Mouse (Mus musculus): Measurements from ENCODE around the gene Tshz2. TPM values are rescaled to one million over a fixed set of nuclear protein-coding genes. Genes with fewer than 3 reads are reported as not detected.

Gene Tshz2
- polyA plus RNA-seq, 1 experiment, result 5.8 TPM

DNA sequence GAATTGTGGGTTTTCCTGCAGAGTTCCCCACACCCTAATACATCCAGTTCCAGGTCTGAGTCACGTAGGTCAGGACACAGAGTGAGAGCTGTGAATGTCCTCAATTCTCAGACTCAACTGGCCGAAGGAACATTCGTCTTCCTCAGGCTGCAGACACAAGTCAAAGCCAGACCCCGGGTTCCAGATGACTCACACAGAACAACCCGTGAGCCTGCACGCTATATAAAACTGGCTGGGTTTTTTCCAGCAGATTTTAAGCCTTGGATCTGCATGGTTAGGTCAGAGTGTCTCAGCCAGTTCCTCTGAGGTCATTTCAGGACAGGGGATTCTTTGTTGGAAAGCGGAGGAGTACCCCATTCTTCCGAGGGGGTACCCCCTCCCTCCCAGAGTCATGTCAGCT lies 330.0 kb downstream of the Tshz2 start:
- H3K4me1 ChIP-seq (ENCODE audit: control insufficient read depth, insufficient read depth, insufficient read length, low read length), result no peaks in the 10 kb centered on the region
- H3K36me3 ChIP-seq (ENCODE audit: control insufficient read depth, insufficient read depth, low read length), result no peaks in the 10 kb centered on the region
- no peak for TF ChIP-seq CTCF (IDR thresholded peaks at IDR 0.05; ENCODE audit: extremely low read depth, insufficient read length, insufficient replicate concordance, low read depth, low read length)
- TF ChIP-seq POLR2A (IDR thresholded peaks at IDR 0.05; ENCODE audit: low read depth, low read length), result no peak
- no peaks in the 10 kb centered on the region for H3K27me3 ChIP-seq (ENCODE audit: control insufficient read depth, insufficient read depth, low read length)
- WGBS, result 67% methylated on average over 8 of the region's 8 CpGs
- H3K4me3 ChIP-seq (ENCODE audit: low read depth, low read length), result no peak overlapping the region
- H3K27ac ChIP-seq (ENCODE audit: insufficient read depth, low read depth, low read length), result no peak overlapping the region

DNA sequence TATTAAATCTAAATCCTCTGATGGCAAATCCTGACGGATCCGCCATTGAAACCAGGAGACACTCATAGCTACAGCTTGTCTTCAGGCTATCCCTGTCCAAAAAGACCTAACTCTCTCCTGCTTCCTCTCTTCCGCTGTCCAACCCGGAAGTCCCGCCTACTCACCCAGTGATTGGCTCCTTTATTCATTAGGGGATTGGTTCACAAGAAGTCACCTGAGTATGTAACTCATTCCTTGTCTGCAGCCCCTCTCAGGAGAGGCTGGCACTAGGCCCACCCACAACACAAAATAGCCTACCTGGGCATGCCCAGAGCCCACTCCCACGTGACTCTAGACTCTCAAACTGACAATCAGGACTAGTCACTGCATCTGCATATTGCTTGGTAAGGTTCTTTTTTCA lies 337.7 kb downstream of the Tshz2 start:
- 90% methylated on average over 6 of the region's 6 CpGs for WGBS
- Histone ChIP-seq H3K36me3 (ENCODE audit: control insufficient read depth, insufficient read depth, low read length) (no peaks in the 10 kb centered on the region), H3K4me1 (ENCODE audit: control insufficient read depth, insufficient read depth, insufficient read length, low read length) (no peaks in the 10 kb centered on the region), H3K4me3 (ENCODE audit: low read depth, low read length) (no peak overlapping the region), H3K27me3 (ENCODE audit: control insufficient read depth, insufficient read depth, low read length) (no peaks in the 10 kb centered on the region), H3K27ac (ENCODE audit: insufficient read depth, low read depth, low read length) (no peak overlapping the region)
- no peak for TF ChIP-seq POLR2A (IDR thresholded peaks at IDR 0.05; ENCODE audit: low read depth, low read length)
- no peak for TF ChIP-seq CTCF (IDR thresholded peaks at IDR 0.05; ENCODE audit: extremely low read depth, insufficient read length, insufficient replicate concordance, low read depth, low read length)

DNA sequence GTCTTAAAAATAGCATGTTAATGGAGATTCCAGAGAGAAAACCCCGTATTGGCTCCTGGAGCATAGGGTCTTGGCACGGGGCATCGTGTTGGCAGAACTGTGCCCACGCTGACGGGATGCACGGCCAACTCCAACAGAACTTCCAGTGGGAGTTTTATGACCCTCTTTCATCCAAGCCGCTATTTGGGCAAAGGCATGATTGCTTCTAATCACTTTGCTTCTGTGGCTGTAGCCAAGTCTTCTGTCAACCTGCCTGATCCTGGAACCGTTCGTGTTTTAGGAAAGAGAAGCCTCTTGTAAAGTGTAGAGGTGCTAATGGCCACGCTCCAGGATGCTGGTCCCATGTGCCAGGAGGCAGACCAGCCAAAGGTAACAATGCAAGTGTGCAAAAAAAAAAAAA lies 350.1 kb downstream of the Tshz2 start:
- TF ChIP-seq POLR2A (IDR thresholded peaks at IDR 0.05; ENCODE audit: low read depth, low read length), result no peak
- no peak overlapping the region for H3K4me3 ChIP-seq (ENCODE audit: low read depth, low read length)
- 89% methylated on average over 10 of the region's 10 CpGs for WGBS
- no peaks in the 10 kb centered on the region for H3K27me3 ChIP-seq (ENCODE audit: control insufficient read depth, insufficient read depth, low read length)
- no peaks in the 10 kb centered on the region for H3K4me1 ChIP-seq (ENCODE audit: control insufficient read depth, insufficient read depth, insufficient read length, low read length)
- no peak overlapping the region for H3K27ac ChIP-seq (ENCODE audit: insufficient read depth, low read depth, low read length)
- H3K36me3 ChIP-seq (ENCODE audit: control insufficient read depth, insufficient read depth, low read length), result no peaks in the 10 kb centered on the region

DNA sequence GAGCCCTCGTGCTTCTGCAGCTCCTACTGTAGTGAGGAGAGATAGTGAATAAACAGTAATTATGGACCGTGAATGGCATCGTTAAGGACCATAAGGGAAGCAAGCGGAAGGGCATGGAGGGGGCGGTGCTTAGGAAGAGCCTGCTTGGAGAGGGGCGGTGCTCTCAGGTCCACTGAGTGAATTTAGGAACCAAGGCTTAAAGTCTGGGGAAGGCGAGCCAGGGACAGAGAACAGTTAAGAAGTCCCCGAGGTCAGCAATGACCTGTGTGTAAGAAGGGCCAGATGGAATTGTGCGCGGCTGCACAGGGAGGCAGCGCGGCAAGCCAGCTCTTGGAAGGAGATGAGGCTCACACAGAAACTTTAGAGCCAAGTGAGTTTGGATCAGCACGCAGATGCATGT lies 354.4 kb downstream of the Tshz2 start:
- Histone ChIP-seq H3K27me3 (ENCODE audit: control insufficient read depth, insufficient read depth, low read length) (no peaks in the 10 kb centered on the region), H3K4me1 (ENCODE audit: control insufficient read depth, insufficient read depth, insufficient read length, low read length) (no peaks in the 10 kb centered on the region), H3K36me3 (ENCODE audit: control insufficient read depth, insufficient read depth, low read length) (no peaks in the 10 kb centered on the region), H3K27ac (ENCODE audit: insufficient read depth, low read depth, low read length) (no peak overlapping the region), H3K4me3 (ENCODE audit: low read depth, low read length) (no peak overlapping the region)
- WGBS, result 60% methylated on average over 13 of the region's 13 CpGs
- no peak for TF ChIP-seq CTCF (IDR thresholded peaks at IDR 0.05; ENCODE audit: extremely low read depth, insufficient read length, insufficient replicate concordance, low read depth, low read length)
- TF ChIP-seq POLR2A (IDR thresholded peaks at IDR 0.05; ENCODE audit: low read depth, low read length), result no peak

DNA sequence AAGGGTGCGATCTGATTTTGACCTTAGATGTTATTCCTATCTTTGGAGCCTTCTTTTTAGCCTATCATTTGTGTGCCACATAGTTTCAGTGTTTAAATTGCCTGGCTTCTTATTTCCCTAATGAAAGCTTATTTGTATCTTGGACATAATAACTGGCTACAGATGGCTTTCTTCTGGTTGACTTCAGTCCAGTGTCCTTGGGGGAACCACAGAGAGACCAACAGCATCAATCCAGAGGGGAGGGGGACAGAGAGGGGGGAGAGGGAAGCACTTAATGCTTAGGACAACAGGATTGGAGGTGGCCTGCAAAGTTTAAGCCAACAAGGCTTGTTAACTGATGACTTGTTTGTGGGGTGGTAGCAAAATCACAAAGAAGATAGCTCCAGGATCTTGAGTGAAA lies 356.4 kb downstream of the Tshz2 start:
- Histone ChIP-seq H3K27me3 (ENCODE audit: control insufficient read depth, insufficient read depth, low read length) (no peaks in the 10 kb centered on the region), H3K36me3 (ENCODE audit: control insufficient read depth, insufficient read depth, low read length) (no peaks in the 10 kb centered on the region), H3K4me1 (ENCODE audit: control insufficient read depth, insufficient read depth, insufficient read length, low read length) (no peaks in the 10 kb centered on the region), H3K4me3 (ENCODE audit: low read depth, low read length) (no peak overlapping the region), H3K27ac (ENCODE audit: insufficient read depth, low read depth, low read length) (no peak overlapping the region)
- WGBS, result 88% methylated on average over 1 of the region's 1 CpGs
- no peak for TF ChIP-seq POLR2A (IDR thresholded peaks at IDR 0.05; ENCODE audit: low read depth, low read length)
- no peak for TF ChIP-seq CTCF (IDR thresholded peaks at IDR 0.05; ENCODE audit: extremely low read depth, insufficient read length, insufficient replicate concordance, low read depth, low read length)

DNA sequence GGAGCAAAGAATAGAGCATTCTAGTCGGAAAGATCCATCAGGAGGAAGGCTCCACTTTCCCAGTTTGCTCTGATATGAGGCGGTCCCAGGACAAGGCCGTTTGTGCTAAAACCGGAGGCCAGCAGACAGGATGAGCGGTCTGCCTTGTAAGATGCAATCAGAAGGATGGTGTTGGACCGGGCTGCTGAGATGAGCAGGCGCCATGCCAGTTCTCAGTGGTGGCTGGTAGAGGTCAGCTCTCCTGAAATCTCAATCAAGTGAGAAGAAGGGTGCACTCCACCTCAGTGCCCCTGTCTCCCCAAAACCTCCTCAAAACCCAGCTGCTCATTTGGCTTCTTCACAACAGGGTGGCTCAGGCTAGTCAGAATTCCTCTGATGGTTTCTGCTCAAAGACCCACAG lies 358.2 kb downstream of the Tshz2 start:
- H3K36me3 ChIP-seq (ENCODE audit: control insufficient read depth, insufficient read depth, low read length), result no peaks in the 10 kb centered on the region
- no peak overlapping the region for H3K27ac ChIP-seq (ENCODE audit: insufficient read depth, low read depth, low read length)
- 0 out of 2 replicates have a peak, but pooled peaks cover 3% of the 10 kb centered on the region for H3K27me3 ChIP-seq (ENCODE audit: control insufficient read depth, insufficient read depth, low read length)
- H3K4me1 ChIP-seq (ENCODE audit: control insufficient read depth, insufficient read depth, insufficient read length, low read length), result no peaks in the 10 kb centered on the region
- H3K4me3 ChIP-seq (ENCODE audit: low read depth, low read length), result no peak overlapping the region
- WGBS, result 90% methylated on average over 7 of the region's 7 CpGs
- TF ChIP-seq POLR2A (IDR thresholded peaks at IDR 0.05; ENCODE audit: low read depth, low read length), result no peak
- TF ChIP-seq CTCF (IDR thresholded peaks at IDR 0.05; ENCODE audit: extremely low read depth, insufficient read length, insufficient replicate concordance, low read depth, low read length), result no peak

DNA sequence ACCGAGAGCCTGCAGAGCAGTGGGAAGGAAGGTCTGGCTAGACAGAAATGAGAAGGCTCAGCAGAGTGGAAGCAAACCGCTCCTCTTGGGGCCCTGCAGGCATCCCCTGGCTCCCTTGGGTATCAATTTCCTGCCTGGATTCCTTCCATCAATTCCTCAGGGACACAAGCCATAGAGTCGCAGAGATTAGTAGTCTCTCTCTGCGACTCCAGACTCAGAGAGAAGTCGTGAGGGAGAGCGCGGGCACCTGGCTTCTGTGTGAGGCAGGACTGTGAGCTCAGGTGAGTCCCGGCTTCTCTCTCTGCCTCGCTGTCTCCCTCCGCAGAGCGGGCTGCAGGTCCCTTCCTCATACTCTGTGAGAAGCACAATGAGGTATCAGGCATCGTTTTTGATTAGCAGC lies 363.2 kb downstream of the Tshz2 start:
- WGBS, result 18% methylated on average over 12 of the region's 12 CpGs
- H3K27me3 ChIP-seq (ENCODE audit: control insufficient read depth, insufficient read depth, low read length), result 0 out of 2 replicates have a peak, but pooled peaks cover 5% of the 10 kb centered on the region

More for the DNA sequence above, 363.2 kb downstream of the Tshz2 start:
- Histone ChIP-seq H3K27ac (ENCODE audit: insufficient read depth, low read depth, low read length) (no peak overlapping the region), H3K4me1 (ENCODE audit: control insufficient read depth, insufficient read depth, insufficient read length, low read length) (no peaks in the 10 kb centered on the region), H3K36me3 (ENCODE audit: control insufficient read depth, insufficient read depth, low read length) (no peaks in the 10 kb centered on the region), H3K4me3 (ENCODE audit: low read depth, low read length) (peak overlapping the region; percentile 26; the same call in 1 of the 2 replicates)
- TF ChIP-seq POLR2A (IDR thresholded peaks at IDR 0.05; ENCODE audit: low read depth, low read length), result no peak
- no peak for TF ChIP-seq CTCF (IDR thresholded peaks at IDR 0.05; ENCODE audit: extremely low read depth, insufficient read length, insufficient replicate concordance, low read depth, low read length)

All from small intestine, adult 2 months (tissue).